Mouse (Mus musculus) CH12.LX (cell line): ENCODE data around the gene Mrs2.

Experiments used
- CHD2 ChIP-seq: IDR thresholded peaks from 2 replicates; pipeline ENCODE4 v1.6.1; 2011; ENCODE audit warnings: low read length, improper control_type of control experiment
- CTCF ChIP-seq, 2 experiments: IDR thresholded peaks in 1 of 2; conservative IDR thresholded peaks in 1 of 2; 2 replicates each; pipeline ENCODE4 v1.5.1; 2011 to 2012; ENCODE audit warnings: low read depth in 2 of 2, low read length in 2 of 2, improper control_type of control experiment in 1 of 2, inconsistent platforms in 1 of 2, mild to moderate bottlenecking in 1 of 2, moderate library complexity in 1 of 2
- ELF1 ChIP-seq: IDR thresholded peaks from 2 replicates; pipeline ENCODE4 v1.6.1; 2014; ENCODE audit warnings: low read depth, mild to moderate bottlenecking, inconsistent platforms, low read length, improper control_type of control experiment
- ETS1 ChIP-seq: conservative IDR thresholded peaks from 2 replicates; pipeline ENCODE4 v1.6.1; 2012; ENCODE audit warnings: low read depth, mild to moderate bottlenecking, inconsistent platforms, low read length, improper control_type of control experiment, moderate library complexity
- JUND ChIP-seq: conservative IDR thresholded peaks from 2 replicates; pipeline ENCODE4 v1.6.1; 2011; ENCODE audit warnings: low read depth, low read length, improper control_type of control experiment
- MAX ChIP-seq: IDR thresholded peaks from 2 replicates; pipeline ENCODE4 v1.6.1; 2011; ENCODE audit warnings: low read length, improper control_type of control experiment
- MXI1 ChIP-seq: IDR thresholded peaks from 2 replicates; pipeline ENCODE4 v1.6.1; 2011; ENCODE audit warnings: mild to moderate bottlenecking, low read depth, low read length, improper control_type of control experiment
- NELFE ChIP-seq: IDR thresholded peaks from 2 replicates; pipeline ENCODE4 v1.6.1; 2011; ENCODE audit warnings: low read depth, low read length, improper control_type of control experiment
- NRF1 ChIP-seq: IDR thresholded peaks from 2 replicates; pipeline ENCODE4 v1.6.1; 2014; ENCODE audit warnings: low read depth, mild to moderate bottlenecking, inconsistent platforms, low read length, improper control_type of control experiment, moderate library complexity
- POLR2A ChIP-seq: IDR thresholded peaks from 2 replicates; pipeline ENCODE4 v1.6.1; 2011; ENCODE audit warnings: low read depth, mild to moderate bottlenecking, improper control_type of control experiment, low read length
- POLR2AphosphoS2 ChIP-seq: IDR thresholded peaks from 2 replicates; pipeline ENCODE4 v1.6.1; 2011; ENCODE audit warnings: low read depth, low read length, improper control_type of control experiment
- RCOR1 ChIP-seq: conservative IDR thresholded peaks from 2 replicates; pipeline ENCODE4 v1.6.1; 2012; ENCODE audit warnings: low read depth, mild to moderate bottlenecking, inconsistent platforms, low read length, improper control_type of control experiment
- USF1 ChIP-seq: IDR thresholded peaks from 2 replicates; pipeline ENCODE4 v1.6.1; 2014; ENCODE audit warnings: low read depth, mild to moderate bottlenecking, inconsistent platforms, low read length, improper control_type of control experiment

DNA sequence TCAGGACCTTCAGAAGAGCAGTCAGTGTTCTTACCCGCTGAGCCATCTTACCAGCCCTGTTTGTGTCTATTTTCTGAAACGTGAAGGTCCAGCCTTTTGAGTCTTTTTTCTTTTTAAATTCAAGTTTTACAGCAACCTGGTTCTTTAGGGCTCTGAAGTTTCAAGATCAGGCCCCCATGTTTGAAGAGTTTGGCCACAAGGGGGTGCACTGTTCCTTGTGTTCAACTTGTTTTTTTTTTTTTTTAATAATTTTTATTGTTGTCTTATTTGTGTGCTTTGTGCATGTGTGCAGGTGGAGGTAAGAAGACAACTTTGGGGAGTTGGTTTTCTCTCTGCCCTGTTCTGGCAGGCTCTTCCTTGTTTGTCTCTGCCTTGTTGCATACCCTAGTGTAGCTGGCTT, 4.5 kb upstream of the Mrs2 start:
- no peak for TF ChIP-seq USF1
- no peak for TF ChIP-seq MXI1
- TF ChIP-seq POLR2AphosphoS2, result no peak
- TF ChIP-seq MAX, result no peak
- no peak for TF ChIP-seq NRF1
- TF ChIP-seq CTCF (conservative IDR thresholded peaks at IDR 0.05 in 1 of 2, IDR thresholded peaks at IDR 0.05 in 1 of 2; ENCODE audit: low read depth in 2 of 2, low read length in 2 of 2), result peak in 1 of 2 experiments; percentile 69; a peak in 2 of 4 replicates
- no peak for TF ChIP-seq RCOR1
- no peak for TF ChIP-seq NELFE
- TF ChIP-seq POLR2A, result no peak
- TF ChIP-seq ELF1, result no peak
- TF ChIP-seq CHD2, result no peak
- TF ChIP-seq JUND, result no peak
- no peak for TF ChIP-seq ETS1
